Mouse (Mus musculus) adrenal gland, postnatal 36 days (tissue): ENCODE measurements around the gene Wdr72. TPM values are rescaled to one million over a fixed set of nuclear protein-coding genes. Genes with fewer than 3 reads are reported as not detected.

Source experiments
- DNase-seq, 2 experiments: peaks; one replicate each; pipeline ENCODE4 v3.0.0; 2021; ENCODE audit warnings: mixed read lengths in 1 of 2
- long read RNA-seq, 2 experiments: library from polyadenylated mRNA; stranded (forward); transcript quantifications; one replicate each; pipeline ENCODE4 v2.0.0; 2021; ENCODE audit warnings: borderline sequencing depth in 2 of 2
- total RNA-seq, 2 experiments: library from RNA; stranded (reverse); gene quantifications; 2 replicates each; pipeline ENCODE4 v1.2.3; 2021

Wdr72 gene
- not detected for total RNA-seq
- long read RNA-seq, experiment 1, result 0 reads
- long read RNA-seq, experiment 2, result 0 reads

- peak in 1 of 2 experiments; percentile 2 for DNase-seq
Measured at GRCm38 (mm10) chr9:74109761-74110460, at the start of gene Wdr72. Wdr72 (plus strand) TSS chr9:74110356.

GRCm38 (mm10) chr9:74066278-74066677, 43.9 kb upstream of the Wdr72 start:
- peak; percentile 6 to 15 for DNase-seq

GRCm38 (mm10) chr9:74066766-74067165, 43.4 kb upstream of the Wdr72 start:
- no peak for DNase-seq

- DNase-seq, result no peak
Measured at GRCm38 (mm10) chr9:74075958-74076357, 34.2 kb upstream of the Wdr72 start.

- DNase-seq, result no peak
Measured at GRCm38 (mm10) chr9:74078458-74078857, 31.7 kb upstream of the Wdr72 start.

- no peak for DNase-seq
Measured at GRCm38 (mm10) chr9:74080241-74080640, 29.9 kb upstream of the Wdr72 start.

- DNase-seq, result no peak
Measured at GRCm38 (mm10) chr9:74101591-74101990, 8.6 kb upstream of the Wdr72 start.

GRCm38 (mm10) chr9:74102615-74103014, 7.5 kb upstream of the Wdr72 start:
- no peak for DNase-seq

GRCm38 (mm10) chr9:74110461-74110816, 283 bp downstream of the Wdr72 start:
- no peak for DNase-seq

GRCm38 (mm10) chr9:74112526-74112925, 2.4 kb downstream of the Wdr72 start:
- DNase-seq, result no peak

- no peak for DNase-seq
Measured at GRCm38 (mm10) chr9:74126222-74126621, 16.1 kb downstream of the Wdr72 start.

- no peak for DNase-seq
Measured at GRCm38 (mm10) chr9:74134010-74134409, 23.9 kb downstream of the Wdr72 start.

GRCm38 (mm10) chr9:74141864-74142263, 31.7 kb downstream of the Wdr72 start:
- peak; percentile 49 to 62 for DNase-seq

GRCm38 (mm10) chr9:74142705-74143104, 32.5 kb downstream of the Wdr72 start:
- no peak for DNase-seq

- DNase-seq, result no peak
Measured at GRCm38 (mm10) chr9:74145203-74145602, 35.0 kb downstream of the Wdr72 start.

- no peak for DNase-seq
Measured at GRCm38 (mm10) chr9:74148306-74148705, 38.1 kb downstream of the Wdr72 start.

- DNase-seq, result no peak
Measured at GRCm38 (mm10) chr9:74160361-74160933, 50.3 kb downstream of the Wdr72 start.

- DNase-seq, result no peak
Measured at GRCm38 (mm10) chr9:74165697-74166096, 55.5 kb downstream of the Wdr72 start.

- DNase-seq, result no peak
Measured at GRCm38 (mm10) chr9:74169904-74170303, 59.7 kb downstream of the Wdr72 start.

- DNase-seq, result no peak
Measured at GRCm38 (mm10) chr9:74186748-74187400, 76.7 kb downstream of the Wdr72 start.

GRCm38 (mm10) chr9:74187401-74188029, 77.4 kb downstream of the Wdr72 start:
- DNase-seq, result no peak

- DNase-seq, result no peak
Measured at GRCm38 (mm10) chr9:74194898-74195297, 84.7 kb downstream of the Wdr72 start.

- DNase-seq, result no peak
Measured at GRCm38 (mm10) chr9:74228272-74228671, 118.1 kb downstream of the Wdr72 start.
